Mouse (Mus musculus) liver, postnatal 0 days (tissue): ENCODE results near the gene Hoxa7.

Source experiments
- CTCF ChIP-seq: sonication (generic); IDR thresholded peaks from 2 replicates; pipeline ENCODE4 v1.5.1; 2016; ENCODE audit warnings: antibody characterized with exemption, low read depth
- EP300 ChIP-seq: IDR thresholded peaks from 2 replicates; pipeline ENCODE4 v1.6.1; 2016; ENCODE audit warnings: antibody characterized with exemption, low read depth, mild to moderate bottlenecking

GRCm38 (mm10) chr6:52259081-52259790 lies 37.6 kb upstream of the Hoxa7 start:
- no peak for TF ChIP-seq CTCF
- no peak for TF ChIP-seq EP300
